Mouse (Mus musculus) testis, adult 2 months (tissue): ENCODE measurements around the gene Gba2.

Experiments
- CTCF ChIP-seq: fragments of 200-500 bp; IDR thresholded peaks from 2 replicates; pipeline ENCODE4 v1.5.1; 2012; ENCODE audit warnings: low read depth, mild to moderate bottlenecking, inconsistent platforms, low read length, moderate library complexity; ENCODE audit not compliant: control insufficient read depth, insufficient read depth, insufficient replicate concordance
- POLR2A ChIP-seq: fragments of 200-500 bp; IDR thresholded peaks from 2 replicates; pipeline ENCODE4 v1.6.1; 2012; ENCODE audit warnings: low read depth, mild to moderate bottlenecking, inconsistent platforms, low read length, moderate library complexity; ENCODE audit not compliant: control insufficient read depth

DNA sequence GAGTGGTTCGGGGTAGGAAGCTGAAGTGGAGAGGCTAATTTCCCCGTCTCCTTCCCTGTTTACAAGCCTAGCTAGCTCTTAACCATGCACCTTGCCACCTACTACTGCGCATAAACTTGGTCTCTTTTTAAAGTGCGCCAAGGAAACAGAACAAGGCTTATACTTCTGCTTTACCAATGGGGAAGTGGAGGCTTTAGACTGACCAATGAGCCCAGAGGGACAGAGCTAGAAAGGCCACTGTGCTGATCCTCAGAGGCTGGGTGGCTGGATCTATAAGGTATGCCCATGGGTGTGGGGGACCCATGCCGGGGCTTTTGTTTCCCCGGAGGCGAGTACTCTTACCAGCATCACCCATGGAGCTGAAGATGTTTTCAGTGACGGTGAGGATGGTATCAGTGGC lies 31.5 kb downstream of the Gba2 start:
- no peak for TF ChIP-seq CTCF
- no peak for TF ChIP-seq POLR2A
